Mouse (Mus musculus) lung, adult 18-20 months (tissue): ENCODE data around the gene C530025M09Rik.

Source experiments
- DNase-seq, 2 experiments: peaks; one replicate each; pipeline ENCODE4 v3.0.0; 2022; ENCODE audit warnings: mixed read lengths in 2 of 2

Gene C530025M09Rik

DNA sequence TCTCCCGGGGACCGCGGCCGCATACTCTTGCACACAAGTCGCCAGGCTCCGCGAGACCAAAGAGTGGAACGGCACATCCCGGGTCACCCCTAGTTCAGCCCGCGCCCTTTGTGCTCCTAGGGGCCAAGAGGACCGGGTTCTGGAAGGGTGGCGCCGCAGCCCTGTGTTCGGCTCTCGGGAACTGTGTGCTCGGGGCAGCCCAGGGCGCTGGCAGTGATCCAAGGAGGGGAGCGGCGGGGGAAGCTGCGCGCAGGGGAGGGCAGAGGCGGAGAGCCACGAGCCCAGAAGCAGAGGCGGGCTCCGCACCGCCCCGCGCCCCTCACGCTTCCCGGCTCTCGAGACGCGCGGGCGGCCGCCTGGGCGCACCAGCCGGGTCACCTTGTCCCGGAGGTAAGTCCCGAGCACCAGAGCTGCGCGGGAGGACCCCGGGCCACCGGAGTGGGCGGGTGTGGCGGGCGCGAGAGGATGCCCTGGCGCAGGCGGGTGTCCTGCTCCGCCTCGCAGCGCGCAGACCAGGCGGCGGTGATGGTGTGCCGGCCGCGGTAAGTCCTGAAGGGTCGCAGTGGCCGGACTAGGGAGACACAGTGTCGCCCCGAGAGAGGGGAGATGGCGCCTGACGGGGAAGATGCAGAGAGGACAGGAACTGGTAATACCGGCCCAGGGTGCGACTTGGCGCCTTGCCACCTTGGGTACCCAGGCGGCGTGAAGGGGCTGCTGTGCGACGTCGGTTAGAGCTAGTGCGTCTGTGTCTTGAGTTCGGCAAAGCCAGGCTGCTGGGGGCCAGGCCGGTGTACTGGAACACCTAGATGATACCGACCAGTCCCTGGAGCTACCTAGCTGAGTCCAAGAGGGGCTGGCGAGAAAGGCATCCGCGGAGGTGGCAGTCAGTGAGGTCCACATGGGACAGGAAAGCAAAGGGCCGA is at the start of gene C530025M09Rik:
C530025M09Rik (minus strand) TSS at position 678 of the 923 bp plus-strand sequence.
- no peak for DNase-seq

DNA sequence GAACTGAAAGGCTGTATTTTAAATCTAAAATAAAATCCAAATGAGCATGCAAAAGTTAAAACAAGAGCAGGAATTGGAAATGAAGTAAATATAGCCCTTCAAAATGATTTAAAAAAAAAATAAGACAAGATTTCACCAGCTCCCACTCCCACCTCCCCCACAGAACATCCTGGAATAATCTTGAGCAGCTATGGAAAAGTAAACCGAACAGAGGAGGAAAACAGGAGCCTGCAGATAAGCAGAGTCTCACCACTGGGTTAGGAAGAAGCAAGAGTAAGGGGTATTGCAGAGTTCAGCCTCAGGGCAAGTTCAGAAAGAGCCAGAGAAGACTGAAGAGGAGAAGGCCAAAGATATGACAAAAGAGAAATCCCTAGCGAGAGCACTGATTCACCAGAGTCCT is 46.9 kb upstream of the C530025M09Rik start:
- no peak for DNase-seq

DNA sequence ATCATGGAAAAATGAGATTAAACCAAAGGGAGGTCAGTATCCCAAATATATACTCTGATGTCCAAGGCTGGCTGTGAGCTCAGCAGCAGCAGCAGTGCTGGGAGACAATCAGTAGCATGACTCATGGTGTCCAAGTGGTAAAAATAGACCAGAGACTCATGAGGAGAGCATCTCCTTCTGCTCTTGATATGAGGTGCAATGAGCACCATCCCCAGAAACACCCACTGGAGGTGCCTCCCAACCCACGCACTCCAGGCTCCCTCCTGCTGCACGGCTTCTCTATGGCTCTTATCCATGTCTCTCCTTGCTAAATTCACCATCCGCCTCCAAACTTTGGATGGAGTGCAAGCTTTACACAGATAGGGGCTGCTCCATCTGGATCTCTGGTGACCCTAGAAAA is 42.3 kb upstream of the C530025M09Rik start:
- no peak for DNase-seq

DNA sequence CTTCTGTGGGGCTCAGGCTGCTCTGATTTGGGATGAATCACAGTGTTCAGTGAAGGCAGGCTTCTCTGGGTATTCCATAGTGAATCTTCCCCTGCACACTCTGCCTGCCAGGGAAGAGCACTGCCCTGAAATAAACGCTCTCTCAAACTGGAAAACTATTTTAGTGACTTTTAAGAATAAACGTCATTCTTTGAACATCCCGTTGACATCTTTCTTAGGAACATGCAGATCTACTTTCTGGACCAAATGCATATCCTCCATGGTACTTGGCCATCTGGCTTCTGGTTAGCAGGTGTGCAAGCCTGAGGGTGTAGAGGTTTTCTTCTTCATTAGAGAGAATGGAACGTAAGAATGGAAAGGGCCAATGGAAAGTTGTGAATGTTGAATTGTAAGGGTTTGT is 41.5 kb upstream of the C530025M09Rik start:
- no peak for DNase-seq

DNA sequence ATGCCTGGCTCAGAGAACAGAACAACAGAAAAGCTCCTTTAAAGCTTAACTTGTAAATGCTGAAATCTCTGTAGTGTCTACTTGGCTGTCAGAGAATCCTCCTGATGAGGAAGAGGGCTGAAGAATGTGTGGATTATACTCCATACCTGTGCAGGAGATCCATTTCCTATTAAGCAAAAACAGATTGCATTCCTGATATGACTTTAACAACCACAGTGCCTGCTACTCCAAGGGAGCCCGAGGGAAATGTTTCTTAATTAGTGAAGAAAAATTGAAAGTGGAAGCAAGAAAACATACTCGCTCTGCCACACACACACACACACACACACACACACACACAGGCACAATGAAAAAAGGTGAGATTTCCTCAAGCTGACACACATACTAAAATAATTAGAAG is 39.5 kb upstream of the C530025M09Rik start:
- DNase-seq: no peak

DNA sequence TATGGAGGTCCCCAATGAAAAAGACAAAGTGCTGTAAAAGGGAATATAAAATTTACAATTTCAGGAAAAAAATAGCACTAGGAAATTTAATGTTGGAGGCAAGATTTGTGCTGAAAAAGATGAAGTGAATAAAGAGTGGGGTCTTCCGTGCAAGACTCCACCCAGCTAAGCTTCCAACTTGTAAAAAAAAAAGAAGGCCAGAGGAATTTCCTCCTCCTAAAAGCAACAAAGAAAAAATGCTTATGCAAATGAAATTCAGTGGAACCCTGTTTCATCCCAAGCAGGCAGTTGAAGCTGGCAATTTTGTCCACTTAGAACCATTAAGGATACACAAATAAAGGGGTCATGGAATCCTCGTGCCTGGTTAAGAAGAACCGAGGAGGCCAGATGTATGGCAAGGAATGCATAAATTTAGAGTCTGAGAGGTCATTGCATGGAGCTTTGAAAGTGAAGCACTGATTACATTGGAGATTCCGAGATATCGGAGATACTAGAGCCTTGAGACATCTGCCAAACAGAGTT is 35.0 kb upstream of the C530025M09Rik start:
- DNase-seq: no peak

DNA sequence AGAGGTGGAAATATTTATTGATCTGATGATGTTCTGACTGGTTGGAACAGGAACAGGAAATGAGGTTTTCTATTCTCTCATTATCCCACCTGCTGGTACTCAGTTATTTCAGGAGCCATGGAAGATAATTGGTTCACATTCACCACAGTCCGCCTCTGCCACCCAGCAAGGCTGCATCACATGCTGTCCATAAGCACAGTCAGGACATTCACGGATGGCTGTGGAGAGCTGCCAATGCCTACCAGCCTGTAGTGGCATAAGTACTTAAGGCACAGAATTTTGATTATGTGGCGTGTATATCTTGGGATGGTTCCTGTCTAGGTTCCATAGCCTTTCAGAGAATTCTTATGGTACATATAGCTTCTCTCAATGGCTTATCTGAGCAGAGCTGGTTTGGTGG is 30.0 kb upstream of the C530025M09Rik start:
- DNase-seq: no peak

DNA sequence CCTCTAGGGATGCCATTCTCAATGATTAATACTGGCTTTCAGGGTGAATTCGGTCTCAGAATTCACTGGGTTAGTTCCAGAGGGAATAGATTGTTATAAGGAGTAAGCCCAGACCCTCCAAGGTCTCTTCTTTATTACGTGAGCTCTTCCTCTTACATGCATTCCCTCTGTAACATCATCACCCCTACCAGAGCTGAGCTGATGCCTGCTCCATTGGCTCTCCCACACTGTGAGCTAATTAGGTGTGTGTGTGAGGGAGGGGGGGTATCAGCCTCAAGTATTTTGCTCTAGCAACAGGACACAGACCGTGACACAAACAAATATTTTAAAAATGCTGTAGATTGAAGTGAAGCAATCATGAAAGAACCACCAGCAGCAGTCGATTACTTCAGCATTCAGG is 17.8 kb upstream of the C530025M09Rik start:
- no peak for DNase-seq

DNA sequence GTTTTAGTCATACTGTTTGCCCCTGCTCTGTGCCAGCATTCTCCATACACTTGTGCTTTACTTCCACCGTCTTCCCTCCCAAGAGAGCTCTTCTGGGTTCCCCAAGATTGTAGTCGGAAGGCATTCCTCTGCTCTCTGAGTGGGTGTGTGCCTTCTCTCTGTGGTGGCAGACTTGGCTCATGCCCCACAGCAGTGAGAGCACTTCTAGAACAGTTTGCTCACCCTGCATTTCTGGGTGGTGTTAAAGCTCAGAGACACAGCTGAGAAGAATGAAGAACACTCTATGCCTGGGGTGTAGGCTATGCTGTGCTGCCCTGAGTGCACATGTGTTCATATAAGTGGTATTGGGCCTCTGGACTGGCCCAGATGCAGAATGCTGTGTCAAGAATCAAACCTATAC is 13.6 kb upstream of the C530025M09Rik start:
- DNase-seq: peak; percentile 71 to 73

DNA sequence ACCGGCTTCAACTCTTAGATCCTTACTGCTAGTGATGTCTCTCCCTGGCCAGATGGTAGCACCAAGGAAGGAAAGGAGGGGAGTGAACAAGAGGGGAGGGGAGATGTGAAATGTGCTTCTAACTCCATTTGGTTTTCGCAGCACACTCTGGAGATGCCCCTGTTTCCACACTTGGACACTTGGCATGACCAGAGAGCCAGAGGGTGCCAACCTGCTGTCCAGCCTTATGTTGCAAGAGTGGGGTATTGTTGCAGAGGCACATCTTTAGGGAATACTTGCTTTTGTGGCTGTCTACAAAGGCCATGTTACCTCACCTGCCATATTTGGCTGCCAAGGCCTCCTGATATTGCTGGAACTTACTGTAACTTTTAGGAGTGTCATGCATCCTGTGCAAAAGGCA is 8.7 kb upstream of the C530025M09Rik start:
- DNase-seq: no peak

DNA sequence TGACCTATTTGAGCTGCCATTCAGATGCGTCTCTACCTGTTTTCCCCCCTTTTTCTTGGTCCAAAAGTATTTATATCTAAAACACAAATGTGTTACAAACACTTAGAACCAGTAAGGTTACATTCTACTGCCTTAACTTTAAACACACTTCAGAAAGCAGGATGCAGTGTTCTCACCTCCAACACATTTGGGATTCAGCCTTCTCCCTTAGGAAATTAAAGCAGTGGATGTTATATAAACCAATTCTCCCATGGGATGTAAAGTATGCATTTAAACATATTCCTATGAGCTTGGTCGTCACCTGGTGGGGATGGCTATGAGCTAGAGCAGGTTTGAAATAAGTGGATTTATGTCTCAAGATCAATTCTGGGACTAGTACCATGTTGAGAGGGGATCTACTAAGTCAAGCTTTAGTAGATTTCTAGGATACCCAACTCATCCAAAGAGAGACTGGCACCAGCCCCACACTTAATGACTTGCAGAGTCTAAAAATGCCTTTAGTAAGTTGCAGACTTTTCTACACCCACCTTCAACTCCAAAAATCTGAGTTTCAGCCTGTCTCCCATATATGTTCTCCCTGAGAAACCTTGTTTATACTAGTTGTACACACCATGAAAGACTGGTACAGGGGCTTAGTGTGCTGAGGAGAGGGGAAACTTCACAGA is 5.6 kb upstream of the C530025M09Rik start:
- no peak for DNase-seq

DNA sequence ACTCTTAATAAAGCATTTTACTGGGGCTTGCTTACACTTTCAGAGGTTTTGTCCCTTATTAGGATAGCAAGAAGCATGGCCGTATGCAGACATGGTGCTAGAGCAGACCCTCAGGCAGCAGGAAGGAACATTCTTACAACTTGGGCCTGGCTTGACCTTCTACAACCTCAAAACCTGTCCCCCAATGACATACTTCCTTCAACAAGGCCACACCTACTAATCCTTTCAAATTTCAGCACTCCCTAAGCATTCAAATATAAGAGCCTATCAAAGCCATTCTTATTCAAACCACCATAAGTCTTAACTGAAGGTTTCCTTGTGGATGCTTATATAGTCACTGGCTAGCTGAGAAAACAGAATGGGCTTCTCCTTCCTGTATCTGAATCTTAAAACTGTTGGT is 4.1 kb upstream of the C530025M09Rik start:
- DNase-seq: no peak

DNA sequence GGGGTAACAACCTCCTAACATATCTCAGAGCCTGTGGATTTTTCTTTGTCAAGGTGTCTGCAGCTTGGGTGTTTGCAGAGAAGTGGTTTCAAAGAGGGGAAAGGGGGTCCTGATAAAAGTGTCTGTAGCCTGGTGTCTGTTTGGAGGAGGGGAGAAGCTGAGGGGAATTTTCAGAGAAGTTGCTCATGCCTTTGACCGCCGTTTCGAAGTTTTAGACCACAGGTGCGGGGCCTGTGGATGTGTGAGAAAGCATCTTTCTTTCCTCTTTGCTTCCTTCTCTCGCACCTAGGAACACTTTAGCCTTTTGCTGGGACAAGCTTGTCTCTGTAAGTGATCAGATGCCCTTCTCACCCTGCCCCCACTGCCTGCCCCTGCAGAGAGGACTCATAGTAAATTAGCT is 1.3 kb upstream of the C530025M09Rik start:
- DNase-seq: no peak

DNA sequence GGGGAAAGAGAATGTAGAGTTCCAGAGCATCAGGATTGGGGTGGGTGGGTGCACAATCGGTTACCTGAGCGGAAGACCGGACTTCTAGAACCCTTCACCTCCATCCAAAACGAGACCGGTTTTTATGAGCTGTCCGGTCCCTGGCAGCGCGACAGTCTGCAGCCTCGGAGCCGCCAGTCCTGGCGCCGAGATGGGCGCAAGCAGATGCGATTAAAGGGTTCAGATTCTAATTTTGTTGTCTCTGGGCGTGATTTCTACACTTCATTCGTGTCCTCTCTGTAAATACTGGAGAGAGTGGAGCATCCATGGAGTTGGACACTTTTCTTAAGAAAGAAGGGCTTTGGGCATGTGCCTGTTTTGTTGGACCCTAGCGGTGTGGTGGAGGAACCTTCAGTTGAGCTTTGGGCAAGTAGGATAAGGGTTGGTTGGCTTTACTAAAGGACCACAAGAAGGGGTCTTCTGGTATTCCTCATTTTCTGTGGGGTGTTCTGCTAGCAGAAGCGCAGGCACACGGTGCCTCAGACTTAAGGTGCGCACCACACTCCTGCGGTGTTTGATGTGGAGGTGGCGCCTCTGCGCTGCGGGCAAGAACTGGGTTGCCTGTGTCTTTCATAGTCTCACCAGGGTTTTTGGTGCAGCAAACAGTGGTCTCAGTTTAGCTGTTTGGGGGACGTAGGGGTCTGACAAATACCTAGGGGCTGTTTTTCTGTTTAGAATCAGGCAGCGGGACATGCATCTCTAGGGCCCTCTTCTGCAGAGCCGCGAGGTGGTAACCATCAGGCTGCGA is 639 bp upstream of the C530025M09Rik start:
- no peak for DNase-seq

DNA sequence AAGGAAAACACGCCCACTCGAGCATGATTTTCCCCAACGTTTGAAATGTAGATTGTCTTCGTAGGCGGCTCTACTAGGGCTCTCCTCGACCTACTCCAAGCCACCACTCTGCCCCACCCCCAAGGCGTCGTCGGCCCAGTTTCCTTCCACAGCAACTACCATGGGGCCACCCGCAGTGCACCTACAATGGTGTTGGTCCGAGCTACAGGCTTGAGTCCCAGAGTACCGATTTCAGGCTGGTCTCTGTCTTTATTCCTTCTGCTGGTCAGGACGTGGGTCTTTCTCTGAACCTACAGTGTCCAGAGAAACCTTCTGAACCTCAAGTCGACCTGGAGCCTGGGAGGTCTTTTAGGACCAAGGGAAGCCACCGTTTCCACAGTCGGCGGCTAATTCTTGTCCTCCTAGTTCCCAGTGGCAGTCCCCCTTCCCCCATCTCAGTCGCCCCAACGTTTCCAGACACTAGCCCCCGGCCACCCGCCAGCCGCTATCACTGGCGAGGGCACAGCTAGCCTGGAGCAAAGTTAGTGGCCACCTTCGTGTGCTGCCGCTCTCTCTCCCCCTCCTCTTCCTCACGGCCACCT is 968 bp downstream of the C530025M09Rik start:
- DNase-seq: no peak

DNA sequence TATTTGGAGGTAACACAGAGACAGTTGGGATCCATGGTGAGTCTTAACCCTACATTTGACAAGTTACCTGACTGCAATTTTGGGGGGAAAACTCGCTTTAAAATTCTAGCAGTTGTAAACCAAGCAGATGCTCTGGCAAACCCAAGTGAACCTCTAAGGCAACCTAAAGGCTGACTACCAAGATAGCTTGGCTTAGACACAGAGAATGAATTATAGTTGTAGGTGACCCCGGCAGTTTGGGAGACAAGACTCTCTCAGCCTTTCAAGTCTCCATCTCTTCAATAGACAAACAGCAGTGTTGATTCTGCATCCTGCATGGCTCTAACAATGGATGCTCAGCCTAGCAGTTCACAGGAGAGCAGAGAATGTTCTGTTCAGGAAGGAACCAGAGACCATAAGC is 2.1 kb downstream of the C530025M09Rik start, which contains the start of gene Syndig1:
Syndig1 (plus strand) TSS at position 301 of the 400 bp plus-strand sequence.
- no peak for DNase-seq

DNA sequence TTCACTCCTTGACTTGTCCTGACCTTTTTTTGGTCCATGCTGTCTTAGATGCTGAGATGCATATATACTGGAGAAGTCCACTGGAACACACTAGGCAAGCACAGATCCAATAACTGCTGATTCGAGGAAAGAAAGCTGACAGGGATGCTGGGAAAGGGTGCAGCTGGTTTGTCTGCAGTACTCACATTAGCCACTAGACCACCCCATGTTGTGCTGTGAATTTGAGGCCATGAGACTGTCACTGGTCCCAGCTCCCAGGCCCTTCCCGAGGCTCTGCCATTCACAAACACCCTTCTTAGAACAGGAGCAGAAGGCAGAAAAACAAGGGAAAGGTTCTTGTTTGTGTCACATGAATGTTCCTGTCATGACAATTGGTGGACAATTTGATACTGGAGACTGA is 10.8 kb downstream of the C530025M09Rik start:
- no peak for DNase-seq

DNA sequence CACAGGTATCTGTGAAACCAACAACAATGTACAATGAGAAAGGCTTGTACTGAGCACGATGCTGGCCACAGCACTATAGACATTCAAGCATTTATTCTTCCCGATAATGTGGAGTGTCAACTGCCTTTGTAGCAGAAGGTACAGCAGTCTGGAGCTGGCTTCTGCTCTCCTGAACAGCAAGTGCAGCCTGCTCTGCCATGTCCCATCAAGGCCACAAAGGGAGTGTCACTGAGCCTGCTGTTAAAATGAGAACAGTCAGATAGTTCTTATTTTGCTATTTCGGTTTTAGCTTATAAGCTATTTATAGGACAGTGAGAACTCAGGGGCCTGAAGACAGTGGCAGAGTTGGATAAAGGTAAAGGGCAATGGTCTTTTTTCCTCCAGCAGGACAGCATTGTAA is 11.3 kb downstream of the C530025M09Rik start:
- DNase-seq: no peak

DNA sequence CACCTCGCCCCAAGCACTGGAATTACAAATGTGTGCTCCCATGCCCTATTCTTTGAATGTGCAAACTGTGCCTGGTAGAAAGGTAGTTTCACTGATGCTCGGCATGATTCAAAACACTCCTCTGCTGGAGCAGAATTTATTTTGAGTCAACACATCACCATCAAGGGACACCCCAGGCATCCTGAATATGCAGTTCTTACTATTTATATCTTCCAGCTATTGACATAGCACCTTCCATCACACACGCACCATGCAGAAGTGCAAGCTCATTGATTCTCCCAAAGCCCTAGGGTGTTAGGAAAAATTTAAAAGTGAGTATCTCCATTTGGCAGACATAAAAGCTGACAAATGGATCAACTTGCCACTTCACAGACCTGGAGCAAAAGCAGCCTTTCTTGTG is 12.6 kb downstream of the C530025M09Rik start:
- no peak for DNase-seq

DNA sequence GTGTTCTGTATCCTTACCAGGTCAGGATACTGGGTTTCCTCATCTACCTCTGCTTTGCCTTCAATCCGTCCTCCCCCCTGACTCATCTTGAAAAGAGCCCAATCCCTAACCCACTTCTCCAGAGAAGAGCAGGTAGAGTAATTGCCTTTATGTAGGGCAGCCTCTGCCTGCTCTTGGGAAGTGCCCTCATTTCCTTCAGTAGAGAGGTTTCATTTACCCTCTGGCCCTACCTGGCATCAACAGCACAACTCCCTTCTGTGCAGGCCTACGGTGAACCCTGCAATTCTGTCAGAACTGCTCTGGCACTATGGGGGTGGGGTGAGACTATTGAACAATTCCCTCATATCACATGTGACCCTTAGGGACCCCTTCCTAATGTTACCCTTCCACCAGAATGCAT is 18.1 kb downstream of the C530025M09Rik start:
- no peak for DNase-seq

DNA sequence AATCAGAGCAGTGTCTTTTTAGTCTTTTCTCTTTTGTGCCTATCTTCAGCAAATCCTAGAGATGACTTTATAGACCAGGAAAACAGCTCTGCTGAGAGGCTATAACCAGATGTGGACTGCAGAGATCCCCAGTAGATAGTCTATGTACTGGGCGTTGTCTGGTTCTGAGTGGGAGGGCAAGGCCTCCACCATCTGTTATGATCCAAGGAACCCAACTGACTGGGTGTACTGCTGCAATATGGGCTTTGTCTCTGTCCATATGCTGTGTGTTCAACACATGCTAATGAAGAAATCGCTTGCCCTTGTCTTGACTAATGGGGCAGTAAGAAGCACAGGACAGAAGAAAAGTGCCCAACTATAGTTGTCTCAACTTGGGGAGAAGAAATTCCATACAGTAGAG is 25.8 kb downstream of the C530025M09Rik start:
- no peak for DNase-seq

DNA sequence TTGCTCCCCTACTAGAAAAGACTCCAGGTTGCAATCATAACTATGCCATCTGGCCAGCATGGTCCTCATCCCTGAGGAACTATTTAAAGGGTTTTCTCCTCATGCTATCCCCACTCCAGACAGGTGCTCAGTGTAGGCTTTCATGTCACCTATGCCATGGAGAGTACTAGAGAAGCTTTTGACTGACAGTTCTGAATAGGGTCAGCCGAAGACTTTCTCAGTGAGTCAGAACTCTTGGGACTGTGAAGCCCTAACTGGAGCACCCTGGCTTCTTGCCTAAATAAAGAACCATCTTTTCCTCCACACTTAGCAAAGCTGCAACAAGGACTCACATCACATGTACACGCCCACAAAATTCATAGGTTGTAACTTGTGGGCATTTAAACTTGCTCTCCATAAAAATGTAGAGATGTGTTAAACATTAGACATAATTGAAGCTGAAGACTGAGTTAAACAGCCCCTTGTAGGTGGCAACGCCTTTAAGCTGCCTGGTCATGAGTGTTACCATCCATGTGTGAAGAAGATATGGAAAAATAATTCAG is 26.3 kb downstream of the C530025M09Rik start:
- no peak for DNase-seq
